In genomic region chr6:39400343-39400742, GRCm38 (mm10) we compare ENCODE assay signal across 9 mouse cellular contexts. TPM values are rescaled to one million over a fixed set of nuclear protein-coding genes. Genes with fewer than 3 reads are reported as not detected.
DNase-seq lines count a peak whose midpoint lies in the region; ATAC-seq and TF ChIP-seq lines count a peak whose summit lies in the region.
"Had no signal": no experiment of that assay in that cellular context is flagged by ENCODE, and none has a peak within 500 bp of the region (broad histone marks: within the 10 kb centered on the region; RNA-seq: fewer than 3 reads in every experiment).

No protein-coding gene starts in this region.

- no peak overlapping the region for H3K4me2 ChIP-seq in forebrain, embryonic 11.5 days (ENCODE audit: low read depth, low read length, severe bottlenecking)
- no peak overlapping the region for H3K4me2 ChIP-seq in forebrain, embryonic 13.5 days
- H3K4me2 ChIP-seq in neural tube, embryonic 15.5 days, result no peak overlapping the region

- 61% methylated on average over 7 of the region's 7 CpGs for WGBS in forebrain, embryonic 11.5 days
- WGBS in forebrain, embryonic 13.5 days, result 61% methylated on average over 7 of the region's 7 CpGs
- 78% methylated on average over 7 of the region's 7 CpGs for WGBS in neural tube, embryonic 15.5 days
- 67% methylated on average over 7 of the region's 7 CpGs for WGBS in small intestine, adult 2 months

- H3K9ac ChIP-seq in forebrain, embryonic 11.5 days (ENCODE audit: low read length), result no peak overlapping the region
- no peak overlapping the region for H3K9ac ChIP-seq in forebrain, embryonic 13.5 days
- no peak overlapping the region for H3K9ac ChIP-seq in neural tube, embryonic 15.5 days (replicated peaks)

- H3K27me3 ChIP-seq in forebrain, embryonic 11.5 days (ENCODE audit: control insufficient read depth, insufficient read depth, low read length), result no peaks in the 10 kb centered on the region
- no peaks in the 10 kb centered on the region for H3K27me3 ChIP-seq in forebrain, embryonic 13.5 days
- no peaks in the 10 kb centered on the region for H3K27me3 ChIP-seq in neural tube, embryonic 15.5 days (replicated peaks)
- H3K27me3 ChIP-seq in small intestine, adult 2 months (ENCODE audit: control insufficient read depth, insufficient read depth, low read length), result no peaks in the 10 kb centered on the region

- no peak overlapping the region for H3K27ac ChIP-seq in forebrain, embryonic 11.5 days (ENCODE audit: low read depth, low read length)
- H3K27ac ChIP-seq in forebrain, embryonic 13.5 days, result no peak overlapping the region
- H3K27ac ChIP-seq in neural tube, embryonic 15.5 days (replicated peaks), result no peak overlapping the region
- no peak overlapping the region for H3K27ac ChIP-seq in small intestine, adult 2 months (ENCODE audit: insufficient read depth, low read depth, low read length)

- H3K9me3 ChIP-seq in forebrain, embryonic 11.5 days (ENCODE audit: control insufficient read depth, low read length), result no peaks in the 10 kb centered on the region
- H3K9me3 ChIP-seq in forebrain, embryonic 13.5 days (replicated peaks), result no peaks in the 10 kb centered on the region
- no peaks in the 10 kb centered on the region for H3K9me3 ChIP-seq in neural tube, embryonic 15.5 days (replicated peaks)

- no peak for TF ChIP-seq POLR2A in small intestine, adult 2 months (IDR thresholded peaks at IDR 0.05; ENCODE audit: low read depth, low read length)

- DNase-seq in forebrain, embryonic 11.5 days (ENCODE audit: low spot score), result peak; percentile 57
- DNase-seq in neural tube, embryonic 10.5 days (ENCODE audit: extremely low spot score, low spot score), result peak; percentile 41
- peak; percentile 58 for DNase-seq in kidney, postnatal 14 days
- no peak for DNase-seq in left cerebral cortex, postnatal 10 days (ENCODE audit: extremely low spot score in 1 of 2, low spot score in 2 of 2)

- no peak for ATAC-seq in forebrain, embryonic 11.5 days (replicated peaks; ENCODE audit: low FRiP score)
- no peak for ATAC-seq in forebrain, embryonic 13.5 days
- ATAC-seq in neural tube, embryonic 15.5 days (ENCODE audit: low FRiP score), result no peak
- ATAC-seq in cerebellum, adult (ENCODE audit: insufficient number of reproducible peaks, low FRiP score, low TSS enrichment), result no peak

- no peaks in the 10 kb centered on the region; the same call in 1 of the 2 replicates for H3K36me3 ChIP-seq in forebrain, embryonic 11.5 days (ENCODE audit: control insufficient read depth, insufficient read depth, low read length)
- peaks cover 83% of the 10 kb centered on the region for H3K36me3 ChIP-seq in forebrain, embryonic 13.5 days (ENCODE audit: poor library complexity, severe bottlenecking)
- peaks cover 72% of the 10 kb centered on the region for H3K36me3 ChIP-seq in neural tube, embryonic 15.5 days
- peaks cover 70% of the 10 kb centered on the region for H3K36me3 ChIP-seq in small intestine, adult 2 months (ENCODE audit: control insufficient read depth, insufficient read depth, low read length)

- intact Hi-C loops in left cerebral cortex, postnatal 10 days (cut with DNase I), result no loop called here

- no peaks in the 10 kb centered on the region for H3K4me1 ChIP-seq in forebrain, embryonic 11.5 days (replicated peaks; ENCODE audit: control insufficient read depth, insufficient read depth, low read length)
- no peaks in the 10 kb centered on the region for H3K4me1 ChIP-seq in forebrain, embryonic 13.5 days
- H3K4me1 ChIP-seq in neural tube, embryonic 15.5 days, result peaks cover 5% of the 10 kb centered on the region; the same call in 1 of the 2 replicates
- H3K4me1 ChIP-seq in small intestine, adult 2 months (ENCODE audit: control insufficient read depth, insufficient read depth, insufficient read length, low read length), result no peaks in the 10 kb centered on the region

- H3K4me3 ChIP-seq in forebrain, embryonic 11.5 days (ENCODE audit: low read depth, low read length), result no peak overlapping the region
- no peak overlapping the region for H3K4me3 ChIP-seq in forebrain, embryonic 13.5 days
- H3K4me3 ChIP-seq in neural tube, embryonic 15.5 days (replicated peaks), result no peak overlapping the region
- H3K4me3 ChIP-seq in small intestine, adult 2 months (ENCODE audit: low read depth, low read length), result no peak overlapping the region
- H3K4me3 ChIP-seq: erythroblast, embryonic 14.5 days had no signal

- peak; percentile 63; the same call in 1 of the 2 replicates for TF ChIP-seq CTCF in small intestine, adult 2 months (IDR thresholded peaks at IDR 0.05; ENCODE audit: extremely low read depth, insufficient read length, insufficient replicate concordance, low read depth, low read length)

RNA-seq across cellular contexts. Expression of gene Rab19, which starts 19.4 kb away (rescaled TPM):
- polyA plus RNA-seq in forebrain, embryonic 11.5 days (2014; fragmentation: Nextera tagmentation; extraction: Ambion mirVana), result 0.28 and 0.55 TPM in 2 replicates
- 0.29 and 0.31 TPM in 2 replicates for polyA plus RNA-seq in forebrain, embryonic 13.5 days (2015; fragmentation: Nextera tagmentation; extraction: Ambion mirVana)
- 0.09 and 1.9 TPM in 2 replicates for polyA plus RNA-seq in neural tube, embryonic 15.5 days (2015; fragmentation: Nextera tagmentation; extraction: Ambion mirVana)
- 1.9 and 8.3 TPM in 2 replicates for polyA plus RNA-seq in small intestine, adult 2 months (2012; rRNA removed)
- total RNA-seq in left cerebral cortex, postnatal 10 days (2021), result not detected
- polyA plus RNA-seq: erythroblast, embryonic 14.5 days had no signal

RNA-seq across cellular contexts. Expression of gene Mkrn1, which starts 19.9 kb away (rescaled TPM):
- polyA plus RNA-seq in forebrain, embryonic 11.5 days (2014; fragmentation: Nextera tagmentation; extraction: Ambion mirVana), result 91.9 and 92.6 TPM in 2 replicates
- 171 and 175 TPM in 2 replicates for polyA plus RNA-seq in forebrain, embryonic 13.5 days (2015; fragmentation: Nextera tagmentation; extraction: Ambion mirVana)
- polyA plus RNA-seq in neural tube, embryonic 15.5 days (2015; fragmentation: Nextera tagmentation; extraction: Ambion mirVana), result 203 and 231 TPM in 2 replicates
- 55.7 and 124 TPM in 2 replicates for polyA plus RNA-seq in small intestine, adult 2 months (2012; rRNA removed)
- 100 to 1,000 TPM; 174 to 180 TPM for total RNA-seq in left cerebral cortex, postnatal 10 days (2021)

RNA-seq across cellular contexts. Expression of gene Slc37a3, which starts 22.9 kb away (rescaled TPM):
- polyA plus RNA-seq in forebrain, embryonic 11.5 days (2014; fragmentation: Nextera tagmentation; extraction: Ambion mirVana), result 36.7 and 39.4 TPM in 2 replicates
- 53.5 and 56.3 TPM in 2 replicates for polyA plus RNA-seq in forebrain, embryonic 13.5 days (2015; fragmentation: Nextera tagmentation; extraction: Ambion mirVana)
- polyA plus RNA-seq in neural tube, embryonic 15.5 days (2015; fragmentation: Nextera tagmentation; extraction: Ambion mirVana), result 52.6 and 53.1 TPM in 2 replicates
- 9.1 and 13.2 TPM in 2 replicates for polyA plus RNA-seq in small intestine, adult 2 months (2012; rRNA removed)
- 10 to 100 TPM; 71.4 to 86.2 TPM for total RNA-seq in left cerebral cortex, postnatal 10 days (2021)

Comparison
In these comparisons a context has a peak if more than half of its experiments do, and no peak if none do; other contexts are left out.
1. DNase-seq: peak in forebrain, embryonic 11.5 days (single experiment), neural tube, embryonic 10.5 days (single experiment) and kidney, postnatal 14 days (single experiment); none in left cerebral cortex, postnatal 10 days (0 of 2).